Mouse (Mus musculus): ENCODE measurements at regions not wholly inside any gene's neighbourhood (a gene's known extent, or its start where the extent isn't known, plus 50 kb on each side); places are given as distances from the start of the nearest gene placed in this dataset.

GRCm38 (mm10) chr6:81438951-81439722 is 484.3 kb upstream of the Gcfc2 start:
- TF ChIP-seq CTCF (conservative IDR thresholded peaks at IDR 0.05; ENCODE audit: low read length) = no peak
- TF ChIP-seq NANOG (IDR thresholded peaks at IDR 0.05; ENCODE audit: borderline replicate concordance, low read length) = no peak
- no peak for TF ChIP-seq POU5F1 (IDR thresholded peaks at IDR 0.05; ENCODE audit: borderline replicate concordance, low read length)
